Mouse (Mus musculus) lung, adult 18-20 months (tissue): Measurements from ENCODE around the gene Haus5.
A peak's percentile ranks its signal among the peaks of the same experiment; 100 is the strongest.

Experiments
- DNase-seq, 2 experiments: peaks; one replicate each; pipeline ENCODE4 v3.0.0; 2022; ENCODE audit warnings: mixed read lengths in 2 of 2

The Haus5 gene

GRCm38 (mm10) chr7:30625530-30626384, 39.0 kb downstream of the Haus5 start, which contains the start of gene Cox6b1:
Gene Cox6b1 (minus strand): TSS chr7:30626151.
- peak; percentile 90 for DNase-seq

GRCm38 (mm10) chr7:30619202-30619601, 45.6 kb downstream of the Haus5 start:
- DNase-seq, result no peak

DNA sequence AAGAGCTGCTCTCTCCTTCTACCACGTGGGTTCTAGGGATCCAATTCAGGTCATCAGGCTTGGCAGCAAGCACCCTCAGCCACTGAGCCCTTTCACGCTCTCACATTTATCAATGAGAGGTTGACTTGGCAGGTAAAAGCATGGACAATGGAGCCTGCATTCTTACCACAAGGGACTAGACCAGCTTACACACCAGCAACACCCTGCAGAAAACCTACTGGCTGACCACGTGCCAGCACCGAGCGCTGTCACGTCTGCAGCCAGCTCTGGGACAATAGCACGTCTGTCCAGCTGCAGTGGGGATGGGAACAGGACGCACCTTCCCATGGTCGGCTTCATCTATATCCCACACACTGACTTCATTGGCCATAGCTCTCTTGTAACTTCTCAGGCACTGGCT, 46.1 kb downstream of the Haus5 start:
- no peak for DNase-seq

DNA sequence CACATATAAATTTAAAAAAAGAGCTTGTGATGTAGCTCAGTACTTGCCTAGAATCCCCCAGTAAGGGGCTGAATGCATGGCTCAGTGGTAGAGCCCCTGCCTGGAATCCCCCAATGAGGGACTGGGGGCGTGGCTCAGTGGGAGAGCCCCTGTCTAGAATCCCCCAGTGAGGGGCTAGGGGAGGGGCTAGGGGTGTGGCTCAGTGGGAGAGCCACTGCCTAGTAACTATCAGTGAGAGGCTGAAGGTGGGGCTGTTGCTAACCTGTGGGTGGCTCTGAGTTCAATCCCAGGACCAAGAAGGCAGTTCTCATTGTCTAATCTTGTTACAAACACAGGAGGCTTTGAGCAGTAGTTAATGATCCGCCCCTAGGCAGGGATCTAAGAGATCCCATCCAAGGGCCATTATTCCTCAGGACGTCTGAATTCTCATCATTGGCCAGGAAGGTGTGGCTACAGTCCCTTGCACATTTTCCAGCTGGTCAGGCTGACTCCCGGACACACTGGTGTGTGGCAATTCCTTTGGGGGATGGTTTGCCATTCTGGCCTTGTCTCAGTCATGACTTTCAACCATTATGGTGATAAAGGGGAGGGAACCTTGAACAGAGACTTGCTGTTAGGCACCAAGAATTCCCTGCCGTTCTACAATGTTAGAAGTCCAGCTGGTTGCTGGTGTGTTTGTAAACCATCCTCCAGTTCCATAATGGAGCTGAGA, 49.6 kb downstream of the Haus5 start:
- DNase-seq, result no peak

DNA sequence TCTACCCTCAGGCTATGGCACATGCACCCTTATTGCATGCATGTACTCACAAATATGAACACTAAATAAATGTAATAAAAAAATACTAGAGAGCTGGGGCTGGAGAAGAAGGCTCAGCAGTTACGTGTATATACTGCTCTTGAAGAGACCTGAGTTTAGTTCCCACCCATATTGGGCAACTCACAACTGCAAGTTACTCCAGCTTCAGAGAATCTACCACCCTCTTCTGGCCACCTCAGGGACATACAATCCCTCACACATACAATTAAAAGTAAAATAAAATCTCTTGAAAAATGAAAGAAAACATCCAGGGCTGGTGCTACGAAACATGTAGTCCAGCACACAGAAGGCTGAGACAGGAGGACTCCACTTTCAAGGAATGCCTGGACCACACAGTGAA, 50.3 kb downstream of the Haus5 start:
- DNase-seq, result no peak

GRCm38 (mm10) chr7:30613529-30614112, 51.2 kb downstream of the Haus5 start:
- DNase-seq, result peak; percentile 62 to 68

- DNase-seq, result no peak
Measured at GRCm38 (mm10) chr7:30612654-30613402, 52.0 kb downstream of the Haus5 start, which contains the start of gene Upk1a. Gene Upk1a (minus strand): TSS chr7:30612847.

DNA sequence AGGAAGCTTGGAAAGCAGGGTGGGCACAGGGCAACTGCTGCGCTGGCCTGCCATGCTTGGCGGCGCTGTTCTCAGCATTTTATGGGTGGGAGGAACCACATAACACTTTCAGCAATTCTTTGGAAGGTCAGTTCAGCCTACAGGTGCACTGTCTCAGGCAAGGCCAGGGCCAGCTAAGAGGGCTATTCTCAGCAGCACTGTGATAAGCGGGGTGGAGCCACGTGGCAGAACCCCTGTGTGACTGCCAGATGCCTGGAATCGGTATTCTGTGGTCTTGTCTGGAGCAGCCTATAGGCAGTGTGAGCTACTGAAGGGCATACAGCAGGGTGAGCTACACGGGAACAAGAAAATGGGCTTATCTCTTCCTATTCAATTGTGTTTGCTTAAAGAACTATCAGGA, 54.8 kb downstream of the Haus5 start:
- DNase-seq, result no peak

DNA sequence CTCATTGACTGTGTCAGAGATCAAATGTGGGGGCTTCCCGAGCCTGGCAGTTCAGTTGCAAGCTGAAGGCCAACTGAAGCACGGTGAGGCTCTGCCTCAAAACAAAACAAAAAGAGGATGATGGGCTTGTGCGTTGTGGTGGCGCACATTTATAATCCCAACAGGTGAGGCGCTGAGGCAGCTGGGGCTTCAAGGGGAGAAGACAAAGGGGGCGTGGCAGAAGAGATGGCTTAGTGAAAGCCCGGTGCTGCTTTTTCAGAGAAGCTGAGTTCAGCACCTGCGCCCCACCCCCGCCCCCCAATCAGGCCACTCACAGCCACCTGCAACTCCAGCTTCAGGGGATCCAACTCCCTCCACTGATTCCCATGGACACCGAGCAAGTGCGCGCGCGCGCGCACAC, 56.3 kb downstream of the Haus5 start:
- DNase-seq, result no peak

DNA sequence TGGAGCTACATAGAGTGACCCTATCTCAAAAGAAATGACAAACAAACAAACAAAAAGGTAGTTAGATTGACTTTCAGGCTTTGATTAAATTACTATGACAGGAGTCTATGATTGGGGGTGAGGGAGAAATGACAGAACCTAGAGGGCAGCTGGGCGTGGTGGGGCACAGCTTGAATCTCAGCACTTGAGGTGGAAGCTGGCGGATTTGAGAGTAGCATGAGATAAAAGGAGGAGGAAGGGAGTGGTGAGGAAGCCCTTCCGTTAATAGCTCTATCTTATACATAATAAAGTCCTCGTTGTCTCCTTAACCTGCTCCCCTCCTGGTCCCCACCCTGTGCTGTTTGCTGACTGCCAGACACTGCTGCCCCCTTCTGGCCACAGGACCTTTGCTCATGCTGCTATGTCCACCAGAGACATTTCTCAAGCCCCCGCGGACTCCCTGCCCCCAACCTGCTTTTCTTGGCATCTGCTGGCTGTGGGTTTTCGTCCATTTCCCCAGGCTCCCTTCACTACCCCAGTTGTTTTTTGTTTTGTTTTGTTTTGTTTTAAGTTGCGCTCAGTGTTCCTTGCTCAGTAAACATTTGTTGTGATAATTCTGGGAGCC, 57.0 kb downstream of the Haus5 start:
- peak; percentile 73 to 83 for DNase-seq

DNA sequence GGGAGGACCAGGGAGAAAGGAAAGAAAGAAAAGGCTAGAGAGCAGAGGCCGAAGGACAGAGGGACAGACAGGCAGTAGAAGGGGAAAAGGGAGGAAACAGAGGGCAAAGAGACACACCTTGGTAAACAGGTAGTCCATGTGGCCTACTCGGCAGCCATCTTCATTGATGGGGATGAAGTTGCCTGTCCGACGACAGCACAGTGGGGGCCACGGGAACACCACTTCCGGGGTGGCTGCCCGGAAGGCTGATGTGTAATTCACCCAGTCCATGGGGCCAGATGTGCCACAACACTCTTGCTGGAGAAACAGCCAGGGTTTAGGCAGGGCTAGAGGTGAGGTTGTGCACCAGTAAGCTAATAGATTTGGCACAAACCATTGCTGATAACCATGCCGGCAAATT, 59.9 kb downstream of the Haus5 start:
- no peak for DNase-seq

DNA sequence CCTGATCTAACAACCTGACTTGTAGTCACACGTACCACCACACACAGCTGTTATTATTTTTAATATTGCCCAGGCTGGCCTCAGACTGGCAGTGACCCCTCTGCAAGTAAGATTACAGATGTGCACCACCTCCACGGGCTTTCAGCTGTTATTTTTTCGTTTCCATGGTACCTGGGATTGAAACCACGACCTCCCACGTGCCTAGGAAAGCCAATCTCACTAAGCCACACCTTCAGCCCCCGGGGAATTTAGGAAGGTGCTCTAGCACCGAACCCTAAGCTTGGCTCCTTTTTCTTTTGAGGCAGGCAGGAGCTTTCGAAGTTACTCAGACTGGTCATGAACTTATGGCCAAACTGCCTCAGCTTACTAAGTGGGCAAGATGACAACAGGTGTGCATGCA, 60.4 kb downstream of the Haus5 start:
- DNase-seq, result no peak
